Mouse (Mus musculus) hindbrain, postnatal 0 days (tissue): ENCODE results near the gene Slc38a3. TPM values are rescaled to one million over a fixed set of nuclear protein-coding genes. Genes with fewer than 3 reads are reported as not detected.
A peak's percentile ranks its signal among the peaks of the same experiment; 100 is the strongest.

Experiments used
- ATAC-seq: fragments of 200-750 bp; cut with Nextera tagmentation; 2 replicates; pipeline ENCODE4 v1.8.0; 2017; ENCODE audit warnings: mild to moderate bottlenecking, moderate TSS enrichment, moderate library complexity
- DNase-seq: peaks from one replicate; pipeline ENCODE4 v3.0.0-alpha.2; 2015; ENCODE audit warnings: low spot score
- H3K27ac ChIP-seq: fragments of 300-500 bp; sonication (generic); 2 replicates; pipeline ENCODE4 v1.5.1; 2014; ENCODE audit warnings: mild to moderate bottlenecking
- H3K27me3 ChIP-seq: fragments of 300-500 bp; sonication (generic); 2 replicates; pipeline ENCODE4 v1.6.1; 2014; ENCODE audit warnings: low read length, mixed read lengths; ENCODE audit not compliant: insufficient read depth
- H3K36me3 ChIP-seq: fragments of 300-500 bp; sonication (generic); 2 replicates; pipeline ENCODE4 v1.6.1; 2014; ENCODE audit warnings: low read length, mixed read lengths; ENCODE audit not compliant: insufficient read depth
- H3K4me1 ChIP-seq: fragments of 300-500 bp; sonication (generic); 2 replicates; pipeline ENCODE4 v1.6.1; 2014; ENCODE audit warnings: antibody characterized with exemption, low read length, mixed read lengths; ENCODE audit not compliant: insufficient read depth
- H3K4me2 ChIP-seq: fragments of 300-500 bp; sonication (generic); 2 replicates; pipeline ENCODE4 v1.6.1; 2014; ENCODE audit warnings: low read depth, mild to moderate bottlenecking, low read length, moderate library complexity, mixed read lengths
- H3K4me3 ChIP-seq: fragments of 300-500 bp; sonication (generic); 2 replicates; pipeline ENCODE4 v1.5.1; 2014; ENCODE audit warnings: low read length
- H3K9ac ChIP-seq: fragments of 300-500 bp; sonication (generic); replicated peaks from 2 replicates; pipeline ENCODE4 v1.6.1; 2014; ENCODE audit warnings: mild to moderate bottlenecking, low read length, moderate library complexity, mixed read lengths
- H3K9me3 ChIP-seq: fragments of 300-500 bp; sonication (generic); 2 replicates; pipeline ENCODE4 v1.6.1; 2016; ENCODE audit warnings: low read length, mixed read lengths
- CTCF ChIP-seq: IDR thresholded peaks from 2 replicates; pipeline ENCODE4 v1.5.1; 2016; ENCODE audit warnings: antibody characterized with exemption, control low read depth, low read depth
- WGBS: fragments of 180-500 bp; shearing (Covaris S2); extraction: QIAGEN DNeasy Blood & Tissue Kit; methylation state at CpG from one replicate; pipeline ENCODE4 v1.1.7; 2014; 5-methylcytosine and 5-hydroxymethylcytosine counted together
- polyA plus RNA-seq: library from polyadenylated mRNA; unstranded; fragments of >200 nt; fragmentation: Nextera tagmentation; extraction: Ambion mirVana; gene quantifications from 2 replicates; pipeline ENCODE4 v1.2.1, GENCODE M21; 2015
- total RNA-seq: library from RNA; depleted of rRNA; stranded (reverse); fragments of >200 nt; gene quantifications from 2 replicates; pipeline ENCODE4 v1.2.3, GENCODE M21; 2014

Slc38a3 gene
- total and polyA plus RNA-seq, 2 experiments from 2014 or later: 54.5 to 134 TPM

DNA sequence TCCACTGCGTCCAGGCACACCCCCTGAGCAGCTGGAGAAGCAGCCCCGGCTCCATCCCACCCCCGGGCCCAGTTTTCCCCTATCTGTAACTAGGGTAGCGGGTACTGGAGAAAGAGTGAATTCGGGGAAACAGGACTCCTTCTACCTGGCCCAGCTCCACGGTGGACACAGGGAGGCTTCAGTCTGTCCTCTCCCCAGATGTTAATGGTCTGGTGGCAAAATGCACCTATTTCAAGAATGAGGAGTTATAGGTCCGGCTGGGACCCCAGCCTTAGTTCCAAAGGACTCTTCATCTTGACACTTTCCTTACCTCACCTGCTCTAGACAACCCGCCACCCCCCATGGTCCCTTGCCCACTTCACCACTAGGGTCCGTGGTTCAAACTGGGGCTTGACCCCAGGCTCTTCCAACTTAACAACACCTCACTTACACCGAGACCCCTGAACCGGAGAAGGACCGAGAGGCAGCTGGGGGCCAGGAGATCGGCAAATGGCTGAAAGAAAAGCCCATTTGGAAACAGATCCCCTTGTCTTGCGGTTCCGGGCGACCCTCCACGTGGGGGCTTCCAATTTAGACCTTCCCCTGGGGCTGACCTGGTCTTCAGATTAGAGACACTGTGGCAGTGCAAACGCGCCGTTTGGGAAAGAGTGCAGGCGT is 39.2 kb upstream of the Slc38a3 start:
- no peak for TF ChIP-seq CTCF
- ATAC-seq: no peak
- 7% methylated on average over 21 of the region's 21 CpGs for WGBS
- peak overlapping the region; percentile 70 for H3K9ac ChIP-seq
- no peaks in the 10 kb centered on the region for H3K9me3 ChIP-seq
- DNase-seq: no peak
- H3K4me2 ChIP-seq: peak overlapping the region; percentile 82
- peak overlapping the region; percentile 72; the same call in 1 of the 2 replicates for H3K27ac ChIP-seq
- no peaks in the 10 kb centered on the region for H3K36me3 ChIP-seq
- H3K4me3 ChIP-seq: peak overlapping the region; percentile 56
- H3K4me1 ChIP-seq: peaks cover 5% of the 10 kb centered on the region
- H3K27me3 ChIP-seq: no peaks in the 10 kb centered on the region

DNA sequence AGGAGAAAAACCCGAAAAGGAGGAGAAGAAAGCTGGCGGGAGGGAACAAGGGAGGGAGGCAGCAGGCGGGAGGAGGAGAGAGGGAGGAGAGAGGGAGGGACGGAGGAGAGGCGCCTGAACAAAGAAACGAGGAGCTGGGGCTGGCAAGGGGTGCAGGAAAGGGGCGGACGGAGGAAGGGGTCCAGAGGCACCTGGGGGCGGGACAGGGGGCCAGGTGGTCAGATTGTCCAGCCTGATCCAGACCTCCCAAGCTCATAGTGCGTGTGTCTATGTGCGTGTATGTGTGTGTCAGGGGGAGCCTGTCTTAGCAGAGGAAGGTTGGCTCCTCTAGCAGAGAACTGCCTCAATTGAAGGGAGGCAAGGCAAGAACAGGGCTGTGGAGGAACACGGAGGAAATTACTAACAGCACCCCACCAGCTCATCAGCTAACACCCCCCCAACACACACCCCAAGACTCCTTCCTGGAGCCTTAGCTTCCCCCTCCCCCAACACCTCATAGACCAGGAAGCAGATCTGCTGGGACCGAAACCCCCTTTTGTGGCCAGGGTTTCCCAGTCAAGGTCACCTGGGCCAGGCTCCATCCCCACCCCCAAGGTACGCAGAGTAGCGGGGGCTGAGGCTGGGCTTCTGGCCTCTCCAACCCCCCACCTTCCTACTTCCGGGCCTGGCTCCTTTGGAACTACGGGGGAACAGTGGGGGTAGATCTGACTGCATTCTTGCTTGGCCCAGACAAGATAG is 38.5 kb upstream of the Slc38a3 start:
- Histone ChIP-seq H3K36me3 (no peaks in the 10 kb centered on the region), H3K4me1 (peaks cover 8% of the 10 kb centered on the region), H3K9ac (peak overlapping the region; percentile 70), H3K27ac (peak overlapping the region; percentile 65), H3K9me3 (no peaks in the 10 kb centered on the region), H3K27me3 (no peaks in the 10 kb centered on the region), H3K4me2 (peak overlapping the region; percentile 82), H3K4me3 (peak overlapping the region; percentile 56)
- DNase-seq: no peak
- no peak for TF ChIP-seq CTCF
- 2% methylated on average over 17 of the region's 17 CpGs for WGBS
- peak; percentile 13 for ATAC-seq

DNA sequence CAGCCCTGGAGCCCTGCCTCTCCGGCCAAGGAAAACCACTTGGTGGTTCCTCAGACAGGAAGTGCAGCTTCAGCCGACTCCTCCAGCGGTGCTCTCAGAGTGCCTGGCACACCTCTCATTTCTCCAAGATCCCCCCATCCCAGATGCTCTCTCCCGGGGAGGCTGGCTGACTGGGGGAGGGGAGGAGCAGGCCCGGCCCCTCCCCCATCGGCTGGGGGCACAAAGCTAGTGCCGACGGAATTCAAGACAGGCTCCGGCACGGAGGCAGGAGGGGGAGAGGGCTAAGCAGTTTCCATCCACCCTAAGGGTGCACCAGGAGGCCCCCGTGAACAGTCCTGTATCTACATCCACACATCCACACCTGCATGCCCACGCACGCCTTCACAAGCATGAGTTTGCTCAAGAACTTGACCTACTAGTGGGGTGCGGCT is 37.5 kb upstream of the Slc38a3 start:
- no peaks in the 10 kb centered on the region for H3K36me3 ChIP-seq
- H3K4me1 ChIP-seq: peaks cover 13% of the 10 kb centered on the region
- ATAC-seq (no peak), DNase-seq (no peak)
- no peaks in the 10 kb centered on the region for H3K9me3 ChIP-seq
- peak overlapping the region; percentile 82 for H3K4me2 ChIP-seq
- peak overlapping the region; percentile 56 for H3K4me3 ChIP-seq
- WGBS: 7% methylated on average over 14 of the region's 14 CpGs
- no peak overlapping the region; the same call in 1 of the 2 replicates for H3K27ac ChIP-seq
- H3K27me3 ChIP-seq: no peaks in the 10 kb centered on the region
- no peak for TF ChIP-seq CTCF
- peak overlapping the region; percentile 70 for H3K9ac ChIP-seq

- H3K9ac ChIP-seq: no peak overlapping the region
- ATAC-seq (no peak), DNase-seq (no peak)
- H3K27me3 ChIP-seq: no peaks in the 10 kb centered on the region
- no peaks in the 10 kb centered on the region for H3K36me3 ChIP-seq
- 51% methylated on average over 14 of the region's 14 CpGs for WGBS
- H3K4me1 ChIP-seq: peaks cover 43% of the 10 kb centered on the region
- no peaks in the 10 kb centered on the region for H3K9me3 ChIP-seq
- peak overlapping the region; percentile 38; the same call in 1 of the 2 replicates for H3K27ac ChIP-seq
- no peak overlapping the region for H3K4me2 ChIP-seq
- no peak overlapping the region for H3K4me3 ChIP-seq
- no peak for TF ChIP-seq CTCF
Measured at GRCm38 (mm10) chr9:107703337-107704122, 34.2 kb upstream of the Slc38a3 start.

DNA sequence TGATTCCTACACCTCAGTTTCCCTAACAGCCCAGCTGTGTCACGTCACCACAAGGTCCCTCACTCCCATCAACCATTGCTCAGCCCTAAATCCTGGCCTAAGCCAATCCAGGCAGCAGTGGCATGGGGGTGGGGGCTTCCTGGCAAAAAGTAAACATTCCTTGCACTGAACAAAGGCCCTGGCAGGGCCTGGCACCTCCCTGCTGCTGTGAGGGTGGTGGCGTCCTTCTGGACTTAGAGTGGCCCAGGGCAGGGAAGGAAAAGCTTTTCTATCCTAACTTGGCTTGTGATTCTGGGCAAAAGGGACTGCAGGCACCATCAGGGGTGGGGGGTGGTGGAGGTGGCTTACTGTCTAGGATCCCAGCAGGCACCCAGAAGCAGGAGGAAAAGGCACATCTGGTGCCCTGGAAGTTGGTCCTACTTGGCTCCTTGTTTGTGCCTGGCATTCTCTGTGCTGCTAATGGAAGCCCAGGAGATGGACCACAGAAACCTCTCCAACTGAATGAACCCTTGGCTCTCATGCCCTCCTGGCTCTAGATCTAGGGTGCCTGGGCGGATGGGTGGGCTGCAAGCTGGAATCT is 33.4 kb upstream of the Slc38a3 start:
- H3K9ac ChIP-seq: no peak overlapping the region
- H3K4me1 ChIP-seq: peaks cover 47% of the 10 kb centered on the region
- DNase-seq (peak; percentile 62), ATAC-seq (peak; percentile 21; the same call in 1 of the 2 replicates)
- no peaks in the 10 kb centered on the region for H3K27me3 ChIP-seq
- 50% methylated on average over 3 of the region's 3 CpGs for WGBS
- TF ChIP-seq CTCF: no peak
- peak overlapping the region; percentile 38; the same call in 1 of the 2 replicates for H3K27ac ChIP-seq
- no peaks in the 10 kb centered on the region for H3K36me3 ChIP-seq
- no peak overlapping the region for H3K4me3 ChIP-seq
- H3K4me2 ChIP-seq: no peak overlapping the region
- no peaks in the 10 kb centered on the region for H3K9me3 ChIP-seq

DNA sequence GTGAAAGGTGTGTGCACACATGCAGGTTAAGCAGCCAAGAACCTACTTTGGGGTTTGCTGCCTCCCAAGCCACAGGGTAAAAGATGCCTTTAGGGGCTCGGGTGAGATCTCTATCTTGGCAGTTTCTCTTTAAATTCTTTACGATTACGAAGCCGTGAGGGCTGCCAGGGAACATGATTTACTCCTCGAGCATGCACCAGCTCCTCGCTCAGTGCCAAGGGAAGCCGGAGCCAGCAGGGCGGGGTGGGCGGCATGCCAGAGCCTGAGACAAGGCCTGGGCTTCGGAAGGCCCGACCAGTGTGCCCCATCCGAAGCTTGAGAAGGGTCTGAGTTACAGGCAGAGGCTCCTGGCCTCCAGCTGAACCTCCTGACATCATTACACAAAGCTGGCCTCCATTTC is 32.3 kb upstream of the Slc38a3 start:
- DNase-seq: peak; percentile 90
- Histone ChIP-seq H3K4me2 (no peak overlapping the region), H3K9me3 (no peaks in the 10 kb centered on the region), H3K36me3 (no peaks in the 10 kb centered on the region), H3K4me1 (peaks cover 47% of the 10 kb centered on the region), H3K27ac (peak overlapping the region; percentile 57; the same call in 1 of the 2 replicates), H3K9ac (no peak overlapping the region), H3K4me3 (no peak overlapping the region), H3K27me3 (no peaks in the 10 kb centered on the region)
- ATAC-seq: peak; percentile 58
- 34% methylated on average over 12 of the region's 12 CpGs for WGBS
- no peak for TF ChIP-seq CTCF
